Mouse (Mus musculus) small intestine, adult 2 months (tissue): ENCODE measurements around the gene Ndst2.

ENCODE experiments used
- CTCF ChIP-seq: fragments of 200-500 bp; IDR thresholded peaks from 2 replicates; pipeline ENCODE4 v1.5.1; 2012; ENCODE audit warnings: low read depth, mild to moderate bottlenecking, control low read depth, inconsistent platforms, low read length, moderate library complexity, mixed read lengths; ENCODE audit not compliant: insufficient replicate concordance, insufficient read length; ENCODE audit errors: extremely low read depth
- POLR2A ChIP-seq: fragments of 200-500 bp; IDR thresholded peaks from 2 replicates; pipeline ENCODE4 v1.6.1; 2012; ENCODE audit warnings: low read depth, mild to moderate bottlenecking, control low read depth, inconsistent platforms, low read length, moderate library complexity

- TF ChIP-seq CTCF (no peak), POLR2A (no peak)
Observed at GRCm38 (mm10) chr14:20700362-20700761, 34.0 kb downstream of the Ndst2 start.
